Mouse (Mus musculus): Measurements from ENCODE around the gene Mbl1.

Mbl1 gene

DNA sequence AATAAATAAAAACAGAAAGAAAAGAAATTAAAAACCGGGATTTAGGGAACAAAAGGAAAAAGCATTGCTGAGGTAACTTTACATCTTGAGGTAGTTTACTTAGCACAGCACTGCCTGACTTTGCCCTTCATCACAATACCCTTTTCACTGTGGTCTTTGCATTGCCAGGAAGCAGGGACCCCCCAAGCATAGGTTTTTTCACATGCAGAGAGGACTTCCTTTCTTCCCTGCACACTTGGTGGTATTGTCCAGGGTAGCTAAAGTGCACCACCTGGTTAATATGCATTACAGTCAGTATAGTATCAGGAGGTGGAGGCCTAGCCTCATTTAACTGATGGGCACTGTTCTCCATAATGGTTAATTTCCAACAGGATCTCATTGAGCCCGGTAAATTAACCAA is 38.2 kb downstream of the Mbl1 start:
- DNase-seq (ENCODE audit: low spot score in 2 of 2): no peak

DNA sequence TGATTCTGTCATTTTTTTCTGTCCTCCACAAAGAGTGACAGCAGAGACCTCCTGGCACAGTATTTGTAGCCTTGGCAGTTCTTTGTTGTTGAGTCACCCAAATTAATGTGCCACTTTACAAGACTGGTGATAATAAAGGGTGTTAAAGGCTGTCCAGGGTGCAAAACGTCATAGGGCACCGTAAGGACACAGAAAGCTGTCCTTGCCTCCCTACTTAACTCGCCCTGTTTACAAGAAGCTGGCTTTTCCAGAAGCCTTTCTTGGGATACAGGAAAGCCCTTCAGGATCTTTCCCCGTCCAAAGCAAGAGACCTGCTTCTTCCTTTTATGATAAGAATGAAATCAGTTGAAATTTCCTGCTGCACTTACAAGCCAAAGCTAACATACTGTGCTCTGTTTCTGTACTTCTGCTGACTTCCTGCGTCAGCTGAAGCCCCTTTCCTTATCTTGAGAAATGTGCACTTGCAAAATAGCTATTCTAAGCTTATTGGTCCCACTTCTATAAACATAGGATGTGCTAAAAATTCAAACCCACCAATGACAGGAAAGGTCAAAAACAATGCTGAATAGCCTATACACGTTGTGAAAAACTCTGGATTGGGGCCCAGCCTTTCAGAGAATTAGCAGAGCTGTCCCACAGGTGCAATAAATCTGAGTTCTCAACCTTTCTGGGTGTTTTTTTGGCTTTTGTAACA is 46.9 kb downstream of the Mbl1 start:
- peak in 1 of 2 experiments; percentile 1 for DNase-seq (ENCODE audit: low spot score in 2 of 2)

Data from urinary bladder, postnatal 36 days (tissue).